Mouse (Mus musculus) spleen, postnatal 36 days (tissue): ENCODE data around the gene Slc25a39.

Experiments
- DNase-seq, 2 experiments: peaks; one replicate each; pipeline ENCODE4 v3.0.0; 2022; ENCODE audit warnings: low spot score in 2 of 2, mixed read lengths in 1 of 2

Slc25a39 gene

GRCm38 (mm10) chr11:102437120-102438061 lies 29.6 kb upstream of the Slc25a39 start:
- DNase-seq: no peak

- DNase-seq: no peak
Measured at GRCm38 (mm10) chr11:102436471-102436790, 28.7 kb upstream of the Slc25a39 start.

- no peak for DNase-seq
Measured at GRCm38 (mm10) chr11:102435754-102436470, 28.2 kb upstream of the Slc25a39 start.

- DNase-seq: no peak
Measured at GRCm38 (mm10) chr11:102434816-102435705, 27.3 kb upstream of the Slc25a39 start.

- peak; percentile 73 to 76 for DNase-seq
Measured at GRCm38 (mm10) chr11:102434406-102434805, 26.7 kb upstream of the Slc25a39 start.

GRCm38 (mm10) chr11:102433866-102434265 lies 26.1 kb upstream of the Slc25a39 start:
- no peak for DNase-seq

- DNase-seq: no peak
Measured at GRCm38 (mm10) chr11:102432896-102433295, 25.1 kb upstream of the Slc25a39 start.

GRCm38 (mm10) chr11:102432115-102432843 lies 24.5 kb upstream of the Slc25a39 start:
- peak; percentile 88 to 89 for DNase-seq

GRCm38 (mm10) chr11:102431728-102432114 lies 24.0 kb upstream of the Slc25a39 start:
- DNase-seq: no peak

GRCm38 (mm10) chr11:102431018-102431645 lies 23.4 kb upstream of the Slc25a39 start:
- DNase-seq: peak; percentile 77 to 81

GRCm38 (mm10) chr11:102430121-102431017 lies 22.6 kb upstream of the Slc25a39 start, which contains the start of gene Grn:
Gene Grn, plus strand, starts transcription at chr11:102430315.
- DNase-seq: peak; percentile 79 to 86

- DNase-seq: no peak
Measured at GRCm38 (mm10) chr11:102429551-102429950, 21.8 kb upstream of the Slc25a39 start.

GRCm38 (mm10) chr11:102428981-102429540 lies 21.3 kb upstream of the Slc25a39 start:
- DNase-seq: no peak

- DNase-seq: no peak
Measured at GRCm38 (mm10) chr11:102425555-102426316, 18.0 kb upstream of the Slc25a39 start.

- DNase-seq: no peak
Measured at GRCm38 (mm10) chr11:102424666-102425065, 16.9 kb upstream of the Slc25a39 start.

- DNase-seq: no peak
Measured at GRCm38 (mm10) chr11:102421559-102421958, 13.8 kb upstream of the Slc25a39 start.

GRCm38 (mm10) chr11:102418887-102419286 lies 11.1 kb upstream of the Slc25a39 start:
- no peak for DNase-seq

- DNase-seq: no peak
Measured at GRCm38 (mm10) chr11:102417160-102417559, 9.4 kb upstream of the Slc25a39 start.
